Mouse (Mus musculus) liver, postnatal 0 days (tissue): ENCODE data around the gene Olfr678.

Experiments used
- CTCF ChIP-seq: sonication (generic); IDR thresholded peaks from 2 replicates; pipeline ENCODE4 v1.5.1; 2016; ENCODE audit warnings: antibody characterized with exemption, low read depth
- EP300 ChIP-seq: IDR thresholded peaks from 2 replicates; pipeline ENCODE4 v1.6.1; 2016; ENCODE audit warnings: antibody characterized with exemption, low read depth, mild to moderate bottlenecking

- TF ChIP-seq CTCF (no peak), EP300 (no peak)
These were observed 35.9 kb upstream of the Olfr678 start, which contains the start of gene Olfr675 for GRCm38 (mm10) chr7:105028360-105028759.
